Mouse (Mus musculus) E14TG2a.4 (cell line): ENCODE data around the gene Rimbp3.

Experiments
- CTCF ChIP-seq: conservative IDR thresholded peaks from 2 replicates; pipeline ENCODE4 v1.5.1; 2014; ENCODE audit warnings: low read length
- NANOG ChIP-seq: IDR thresholded peaks from 2 replicates; pipeline ENCODE4 v1.6.1; 2014; ENCODE audit warnings: borderline replicate concordance, low read length, mixed read lengths
- POU5F1 ChIP-seq: IDR thresholded peaks from 2 replicates; pipeline ENCODE4 v1.6.1; 2014; ENCODE audit warnings: low read length, borderline replicate concordance

- TF ChIP-seq CTCF (no peak), POU5F1 (no peak), NANOG (no peak)
Measured at GRCm38 (mm10) chr16:17243731-17244130, 35.3 kb downstream of the Rimbp3 start.
